Mouse (Mus musculus): ENCODE measurements around the gene Frmd6. TPM values are rescaled to one million over a fixed set of nuclear protein-coding genes. Genes with fewer than 3 reads are reported as not detected.

Gene Frmd6
- total and polyA plus RNA-seq, 3 experiments: 2.5 to 4.5 (median 3.5) TPM

- TF ChIP-seq KAT2A (IDR thresholded peaks at IDR 0.05; ENCODE audit: insufficient replicate concordance, low read length): no peak
- no peak for TF ChIP-seq RAD21 (IDR thresholded peaks at IDR 0.05; ENCODE audit: low read depth, low read length)
- TF ChIP-seq GABPA (IDR thresholded peaks at IDR 0.05; ENCODE audit: insufficient replicate concordance, low read depth, low read length): no peak
- no peak for TF ChIP-seq NELFE (IDR thresholded peaks at IDR 0.05; ENCODE audit: low read depth, low read length)
- no peak for TF ChIP-seq ETS1 (conservative IDR thresholded peaks at IDR 0.05; ENCODE audit: low read depth, low read length)
- TF ChIP-seq E2F4 (IDR thresholded peaks at IDR 0.05; ENCODE audit: insufficient replicate concordance, low read depth, low read length): no peak
- no peak for TF ChIP-seq CHD2 (IDR thresholded peaks at IDR 0.05; ENCODE audit: low read length)
- TF ChIP-seq JUN (IDR thresholded peaks at IDR 0.05; ENCODE audit: insufficient read depth, low read depth, low read length): no peak
- TF ChIP-seq MAFK (IDR thresholded peaks at IDR 0.05; ENCODE audit: insufficient replicate concordance, low read length): no peak
- TF ChIP-seq POLR2A (IDR thresholded peaks at IDR 0.05; ENCODE audit: low read depth, low read length): no peak
- no peak for TF ChIP-seq CTCF (conservative IDR thresholded peaks at IDR 0.05 in 1 of 2, IDR thresholded peaks at IDR 0.05 in 1 of 2; ENCODE audit: low read depth in 2 of 2, low read length in 2 of 2)
- TF ChIP-seq SIN3A (IDR thresholded peaks at IDR 0.05; ENCODE audit: low read length): no peak
- TF ChIP-seq ZC3H11A (IDR thresholded peaks at IDR 0.05; ENCODE audit: low read depth, low read length): no peak
- TF ChIP-seq CHD1 (IDR thresholded peaks at IDR 0.05; ENCODE audit: low read depth, low read length): no peak
- TF ChIP-seq RCOR1 (conservative IDR thresholded peaks at IDR 0.05; ENCODE audit: low read depth, low read length): no peak
- no peak for TF ChIP-seq TCF12 (IDR thresholded peaks at IDR 0.05; ENCODE audit: low read depth, low read length)
- no peak for TF ChIP-seq MAZ (IDR thresholded peaks at IDR 0.05; ENCODE audit: low read depth, low read length)
- no peak for TF ChIP-seq MEF2A (IDR thresholded peaks at IDR 0.05; ENCODE audit: borderline replicate concordance, low read depth, low read length)
- TF ChIP-seq ZNF384 (IDR thresholded peaks at IDR 0.05; ENCODE audit: low read depth, low read length): no peak
- Histone ChIP-seq H3K9me3 (replicated peaks; ENCODE audit: low read length) (no peaks in the 10 kb centered on the region), H3K4me2 (ENCODE audit: insufficient read depth, low read depth, poor library complexity, severe bottlenecking) (no peak overlapping the region), H3K36me3 (replicated peaks in 1 of 2; ENCODE audit: control insufficient read depth in 1 of 2, insufficient read depth in 1 of 2, low read length in 1 of 2) (peaks cover 0 to 22% of the 10 kb centered on the region in 2 experiments), H3K4me1 (ENCODE audit: control insufficient read depth in 1 of 2, insufficient read depth in 2 of 2) (peaks cover 0 to 10% of the 10 kb centered on the region in 2 experiments; a peak in 2 of 4 replicates), H3K79me2 (replicated peaks; ENCODE audit: control insufficient read depth, extremely low read depth, insufficient read depth, poor library complexity, severe bottlenecking) (no peaks in the 10 kb centered on the region), H3K27ac (ENCODE audit: insufficient read depth, low read depth) (no peak overlapping the region), H3K4me3 (replicated peaks in 1 of 3; ENCODE audit: low read depth in 2 of 3, low read length in 2 of 3, poor library complexity in 1 of 3) (no peak overlapping the region), H3K27me3 (replicated peaks) (no peaks in the 10 kb centered on the region), H3K9ac (ENCODE audit: insufficient read depth, low read depth) (no peak overlapping the region)
- dilution Hi-C loops (cut with MboI; ENCODE audit: extremely low pct_ligation_motif_present, extremely low pct_unique_long_range_greater_than_20kb, low sequenced_read_pairs): no loop called here
- in situ Hi-C loops (cut with MboI; ENCODE audit: low pct_ligation_motif_present, low pct_unique_long_range_greater_than_20kb, low sequenced_read_pairs): no loop called here
- DNase-seq (ENCODE audit: extremely low read depth): no peak
These were observed 55.2 kb downstream of the Frmd6 start for GRCm38 (mm10) chr12:70880396-70880975.

GRCm38 (mm10) chr12:70881340-70881739 lies 56.0 kb downstream of the Frmd6 start:
- dilution Hi-C loops (cut with MboI; ENCODE audit: extremely low pct_ligation_motif_present, extremely low pct_unique_long_range_greater_than_20kb, low sequenced_read_pairs) (no loop called here), in situ Hi-C loops (cut with MboI; ENCODE audit: low pct_ligation_motif_present, low pct_unique_long_range_greater_than_20kb, low sequenced_read_pairs) (no loop called here)
- no peak overlapping the region for H3K4me3 ChIP-seq (replicated peaks in 1 of 3; ENCODE audit: low read depth in 2 of 3, low read length in 2 of 3, poor library complexity in 1 of 3)
- TF ChIP-seq ZNF384 (IDR thresholded peaks at IDR 0.05; ENCODE audit: low read depth, low read length) (no peak), JUND (conservative IDR thresholded peaks at IDR 0.05; ENCODE audit: low read depth, low read length) (no peak), CTCF (conservative IDR thresholded peaks at IDR 0.05 in 1 of 2, IDR thresholded peaks at IDR 0.05 in 1 of 2; ENCODE audit: low read depth in 2 of 2, low read length in 2 of 2) (no peak), CHD1 (IDR thresholded peaks at IDR 0.05; ENCODE audit: low read depth, low read length) (no peak), ETS1 (conservative IDR thresholded peaks at IDR 0.05; ENCODE audit: low read depth, low read length) (no peak)
- H3K4me1 ChIP-seq (ENCODE audit: control insufficient read depth in 1 of 2, insufficient read depth in 2 of 2): peaks cover 0 to 10% of the 10 kb centered on the region in 2 experiments; a peak in 2 of 4 replicates
- H3K27ac ChIP-seq (ENCODE audit: insufficient read depth, low read depth): no peak overlapping the region
- H3K4me2 ChIP-seq (ENCODE audit: insufficient read depth, low read depth, poor library complexity, severe bottlenecking): no peak overlapping the region
- no peaks in the 10 kb centered on the region for H3K27me3 ChIP-seq (replicated peaks)
- H3K36me3 ChIP-seq (replicated peaks in 1 of 2; ENCODE audit: control insufficient read depth in 1 of 2, insufficient read depth in 1 of 2, low read length in 1 of 2): peaks cover 0 to 24% of the 10 kb centered on the region in 2 experiments
- H3K9ac ChIP-seq (ENCODE audit: insufficient read depth, low read depth): no peak overlapping the region
- no peak for DNase-seq (ENCODE audit: extremely low read depth)
- H3K9me3 ChIP-seq (replicated peaks; ENCODE audit: low read length): no peaks in the 10 kb centered on the region
- no peaks in the 10 kb centered on the region for H3K79me2 ChIP-seq (replicated peaks; ENCODE audit: control insufficient read depth, extremely low read depth, insufficient read depth, poor library complexity, severe bottlenecking)
